Mouse (Mus musculus) cerebellum, adult 2 months (tissue): Measurements from ENCODE around the gene Ascl3.

Source experiments
- CTCF ChIP-seq: fragments of 200-500 bp; IDR thresholded peaks from 2 replicates; pipeline ENCODE4 v1.5.1; 2011; ENCODE audit warnings: low read depth, mild to moderate bottlenecking, control low read depth, low read length, moderate library complexity, borderline replicate concordance; ENCODE audit not compliant: insufficient read depth
- POLR2A ChIP-seq: fragments of 200-500 bp; IDR thresholded peaks from 2 replicates; pipeline ENCODE4 v1.6.1; 2011; ENCODE audit warnings: low read length, control low read depth, borderline replicate concordance; ENCODE audit not compliant: insufficient read depth

GRCm38 (mm10) chr7:109690101-109690500 is 41.4 kb downstream of the Ascl3 start:
- TF ChIP-seq CTCF: no peak
- no peak for TF ChIP-seq POLR2A
